Mouse (Mus musculus) erythroblast, embryonic 14.5 days (primary cell): Measurements from ENCODE around the gene Fahd1.

Experiments
- GATA1 ChIP-seq: IDR thresholded peaks from 2 replicates; pipeline ENCODE4 v1.6.1; 2012; ENCODE audit warnings: low read length, inconsistent platforms, mixed read lengths
- TAL1 ChIP-seq: IDR thresholded peaks from 3 replicates; pipeline ENCODE4 v1.6.1; 2012; ENCODE audit warnings: low read length, inconsistent platforms, mixed read lengths

GRCm38 (mm10) chr17:24885356-24886133, 35.4 kb upstream of the Fahd1 start:
- TF ChIP-seq GATA1: no peak
- TF ChIP-seq TAL1: no peak
